Mouse (Mus musculus): ENCODE results near the gene Col4a4. TPM values are rescaled to one million over a fixed set of nuclear protein-coding genes. Genes with fewer than 3 reads are reported as not detected.

Gene Col4a4
- total RNA-seq, 1 experiment from 2014 or later: not detected

Other genes starting within 250 kb of the Col4a4 start
- not detected in 2 replicates for gene Col4a3, start 72 bp upstream of the Col4a4 start, total RNA-seq (2017)
- 91.7 and 112 TPM in 2 replicates for gene Mff, start 138.0 kb upstream of the Col4a4 start, total RNA-seq (2017)
- gene Tm4sf20, start 181.6 kb upstream of the Col4a4 start, total RNA-seq (2017): not detected in 2 replicates
- not detected in 2 replicates for gene Gm47791, start 184.4 kb upstream of the Col4a4 start, total RNA-seq (2017)